Mouse (Mus musculus) cerebellum, adult 9-11 months (tissue): ENCODE data around the gene Uba5.

Source experiments
- DNase-seq: peaks from one replicate; pipeline ENCODE4 v3.0.0; 2022

The Uba5 gene

DNA sequence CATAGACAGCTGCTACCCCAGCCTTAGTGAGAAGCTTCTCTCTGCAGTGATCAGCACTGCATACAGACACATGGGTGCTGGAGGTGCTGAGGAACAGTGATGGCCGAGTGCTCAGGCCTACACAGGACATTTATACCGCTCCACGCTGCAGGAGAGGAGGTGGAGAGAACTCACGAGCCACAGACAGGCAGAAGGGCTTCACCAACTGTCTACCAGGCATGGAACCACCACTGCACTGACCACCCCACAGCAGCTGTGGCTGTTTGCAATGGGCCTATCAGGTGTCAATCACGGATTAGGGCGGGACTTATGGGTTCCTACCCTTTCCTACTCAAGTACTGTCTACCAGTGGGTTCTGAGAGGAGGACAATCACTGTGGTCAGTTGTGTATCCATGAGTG, 11.9 kb downstream of the Uba5 start:
- no peak for DNase-seq

DNA sequence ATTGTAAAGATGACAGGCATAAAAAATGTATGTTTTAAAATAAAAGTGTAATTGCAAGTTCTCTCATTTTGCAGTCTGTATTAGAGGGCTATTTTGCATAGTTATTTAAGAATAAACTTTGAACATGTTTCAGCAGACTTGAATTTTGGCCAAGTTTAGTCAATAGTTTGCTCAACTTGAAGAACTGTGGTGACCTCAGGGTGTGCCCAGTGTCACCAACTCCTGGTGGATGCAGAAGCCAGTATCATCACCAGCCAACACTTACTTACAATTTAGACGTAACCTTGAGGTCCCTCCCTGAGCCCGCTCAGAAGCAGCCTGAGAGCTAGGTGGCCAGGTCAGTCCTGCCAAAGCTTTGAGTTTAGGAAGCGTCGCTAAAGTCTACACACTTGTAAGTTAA, 19.3 kb downstream of the Uba5 start:
- DNase-seq: no peak

DNA sequence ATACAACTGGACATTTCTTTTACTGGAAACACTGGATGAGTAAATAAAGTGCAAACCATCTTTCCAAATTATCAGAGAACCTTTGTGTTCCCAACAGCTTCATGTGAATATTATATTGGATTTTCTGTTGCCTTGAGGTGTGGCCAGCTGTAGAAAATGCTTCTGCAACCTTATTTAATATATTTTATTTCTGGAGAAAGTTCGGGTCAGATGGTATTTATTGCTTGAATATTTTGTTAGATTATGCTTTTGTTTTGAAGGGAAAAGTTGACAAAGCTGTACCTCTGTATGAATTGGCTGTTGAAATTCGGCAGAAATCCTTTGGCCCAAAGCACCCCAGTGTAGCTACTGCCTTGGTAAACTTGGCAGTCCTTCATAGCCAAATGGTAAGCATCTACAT, 22.6 kb downstream of the Uba5 start, which contains the start of gene Gm28305:
Gm28305 (plus strand) TSS at position 301 of the 400 bp plus-strand sequence.
- no peak for DNase-seq

DNA sequence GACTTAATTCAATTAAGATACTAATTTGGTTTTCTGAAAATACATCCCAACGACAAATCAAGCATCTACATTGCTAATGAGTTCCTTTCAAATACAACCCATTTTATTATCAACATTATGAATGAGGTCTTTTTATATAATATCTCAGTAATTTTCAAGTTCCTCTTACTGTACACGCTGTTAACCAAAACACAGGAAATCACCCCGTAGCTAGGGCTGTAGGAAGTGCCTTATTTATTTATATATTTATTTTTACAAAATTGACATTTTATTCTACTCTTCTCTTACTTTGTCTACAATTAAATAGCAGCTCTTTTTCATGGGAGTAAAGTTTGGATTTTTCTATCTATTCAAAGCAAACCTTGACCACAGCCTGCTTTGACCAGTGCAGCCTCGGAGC, 23.2 kb downstream of the Uba5 start:
- no peak for DNase-seq

DNA sequence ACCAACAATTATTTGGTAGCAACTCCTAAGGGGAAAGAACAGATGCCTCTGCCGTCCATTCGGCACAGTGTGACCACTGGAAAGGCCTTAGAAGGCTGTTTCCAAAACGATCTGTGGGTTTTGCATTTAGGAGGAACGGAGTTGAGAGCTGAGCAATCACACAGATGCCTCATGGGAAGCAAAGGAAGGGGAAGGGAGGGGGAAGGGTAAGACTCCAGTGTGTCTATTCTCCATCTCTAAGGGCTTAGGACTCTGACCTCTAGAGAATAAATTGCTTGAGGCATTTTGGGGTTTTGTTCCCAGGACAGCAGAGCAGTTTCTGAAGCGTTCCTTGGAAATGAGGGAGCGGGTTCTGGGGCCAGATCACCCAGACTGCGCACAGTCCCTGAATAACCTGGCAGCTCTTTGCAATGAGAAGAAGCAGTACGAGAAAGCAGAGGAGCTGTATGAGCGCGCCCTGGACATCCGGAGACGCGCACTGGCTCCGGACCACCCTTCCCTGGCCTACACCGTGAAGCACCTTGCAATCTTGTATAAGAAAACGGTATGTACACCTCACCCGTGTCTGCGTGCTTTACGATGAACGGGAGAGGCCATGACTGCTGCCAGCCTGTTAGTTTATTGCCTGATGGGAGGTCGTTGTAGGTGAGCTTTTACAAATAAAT, 23.8 kb downstream of the Uba5 start:
- no peak for DNase-seq

DNA sequence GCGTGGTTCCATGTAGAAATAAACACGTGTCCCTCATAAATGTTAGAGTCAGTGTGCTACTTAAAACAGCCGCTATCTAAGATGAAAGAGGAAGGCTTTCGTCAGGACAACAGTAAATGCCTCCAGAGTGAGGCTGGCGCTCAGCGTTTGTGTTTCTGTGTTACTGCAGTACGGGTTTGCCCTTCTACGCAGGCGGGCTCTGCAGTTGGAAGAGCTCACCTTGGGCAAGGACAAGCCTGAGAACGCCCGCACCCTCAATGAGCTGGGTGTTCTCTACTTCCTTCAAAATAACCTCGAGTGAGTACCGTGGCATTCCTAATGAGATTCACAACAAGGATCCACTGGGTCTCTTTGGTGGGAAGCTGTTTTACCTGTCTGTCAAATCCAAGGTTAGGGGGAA, 24.7 kb downstream of the Uba5 start:
- no peak for DNase-seq

DNA sequence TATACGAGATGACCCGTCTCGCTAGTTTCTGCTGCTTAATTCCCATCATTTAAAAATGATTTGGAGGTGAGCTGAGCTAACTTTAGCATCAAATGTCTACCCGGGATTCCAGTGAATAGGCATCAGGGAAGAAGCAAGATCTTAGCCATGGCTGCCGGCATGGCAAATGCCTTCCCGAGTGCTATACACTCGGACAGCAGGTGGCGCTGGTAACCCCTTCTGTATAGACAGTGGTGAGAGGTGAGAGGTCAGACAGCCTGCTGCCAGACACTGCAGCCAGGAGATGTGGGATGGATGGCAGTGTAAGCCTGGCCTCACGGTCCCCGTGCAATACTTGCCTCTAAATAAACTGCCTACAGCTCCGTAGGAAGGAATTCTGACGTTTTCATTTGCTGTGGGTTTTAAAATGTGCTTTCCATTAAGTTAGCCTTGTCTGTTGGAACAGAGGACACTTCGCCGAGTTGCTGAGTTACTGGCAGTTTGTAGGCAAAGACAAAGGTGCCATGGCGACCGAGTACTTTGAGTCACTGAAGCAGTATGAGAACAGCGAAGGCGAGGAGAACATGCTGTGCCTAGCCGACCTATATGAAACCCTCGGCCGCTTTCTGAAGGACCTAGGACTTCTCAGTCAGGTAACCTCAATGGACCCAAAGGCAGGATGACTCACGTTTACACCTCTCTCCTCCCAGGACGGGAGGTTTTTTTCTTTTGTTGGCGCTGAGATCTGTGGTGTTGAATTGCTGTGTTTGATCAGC, 27.5 kb downstream of the Uba5 start:
- DNase-seq: peak; percentile 54

DNA sequence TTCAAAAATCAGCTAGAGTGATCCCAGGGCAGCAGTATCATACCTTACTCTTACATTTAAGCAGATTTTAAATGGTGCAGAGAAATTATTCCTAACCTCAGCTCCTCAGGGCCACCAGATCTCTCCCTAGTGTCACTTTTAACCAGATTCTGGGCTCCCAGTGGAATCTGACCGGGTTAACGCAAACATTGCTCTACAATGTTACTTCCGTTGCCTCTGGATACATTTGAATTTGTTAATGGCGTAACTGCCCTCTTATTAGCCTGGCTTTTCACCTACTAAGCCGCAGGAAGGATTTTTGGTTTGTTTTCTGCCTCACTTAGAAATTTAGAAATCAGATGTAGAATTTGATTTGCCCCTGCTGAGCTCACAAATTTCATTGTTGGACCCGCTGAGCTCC, 28.2 kb downstream of the Uba5 start:
- DNase-seq: no peak

DNA sequence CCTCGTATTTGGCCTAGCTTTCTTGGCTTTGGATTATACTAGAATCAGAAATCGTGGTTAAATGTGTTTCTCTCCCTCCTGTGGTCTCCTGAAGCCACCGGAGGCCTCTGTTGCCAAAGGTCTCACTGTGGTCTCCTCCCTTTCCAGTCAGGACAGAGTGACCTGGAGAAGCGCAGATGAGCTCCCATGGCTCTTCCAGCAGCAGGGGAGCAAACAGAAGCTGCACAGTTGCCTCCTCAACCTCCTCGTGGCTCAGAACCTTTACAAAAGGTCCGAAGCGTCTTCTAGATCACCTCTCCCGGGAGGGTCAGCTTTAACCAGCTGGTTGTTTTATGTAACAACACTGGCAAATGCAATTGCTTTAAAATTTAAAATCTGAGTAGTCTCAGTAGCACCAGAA, 28.7 kb downstream of the Uba5 start:
- DNase-seq: no peak

DNA sequence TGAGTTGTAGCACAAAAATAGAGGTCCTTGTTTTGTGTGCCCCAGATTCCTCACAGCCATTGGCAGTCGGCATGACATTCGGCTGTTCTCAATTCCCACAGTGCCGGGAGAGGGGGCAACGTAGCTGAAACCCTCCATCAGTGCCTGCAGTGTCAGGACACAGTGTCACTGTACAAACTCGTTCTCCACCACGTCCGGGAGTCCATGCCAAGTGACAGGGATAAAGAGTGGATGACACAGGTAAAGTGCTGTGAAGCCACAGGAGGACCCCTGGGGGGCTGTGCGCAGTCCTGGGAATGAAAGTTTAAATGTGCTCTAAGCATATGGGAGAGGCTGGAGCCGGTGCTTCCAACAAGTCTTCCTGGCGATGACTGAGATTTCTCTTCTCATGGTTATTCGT, 33.1 kb downstream of the Uba5 start:
- no peak for DNase-seq

DNA sequence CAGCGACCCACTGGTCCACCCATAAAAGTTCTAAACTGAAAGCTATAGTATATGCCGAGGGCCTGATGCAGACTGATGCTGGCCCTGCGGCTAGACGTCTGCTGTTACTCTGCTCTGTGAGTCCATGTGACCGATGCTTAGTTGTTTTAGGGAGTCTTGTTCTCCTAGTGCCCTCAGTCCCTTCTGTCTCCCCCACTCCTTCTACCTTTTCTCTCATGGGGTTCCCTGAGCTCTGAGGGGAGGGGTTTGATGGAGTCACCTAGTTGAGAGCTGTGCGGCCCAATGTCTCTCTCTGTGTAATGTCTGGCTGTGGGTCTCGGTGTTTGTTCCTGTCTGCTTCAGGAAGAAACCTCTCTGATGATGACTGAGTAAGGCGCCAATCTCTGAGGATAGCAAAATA, 35.7 kb downstream of the Uba5 start:
- no peak for DNase-seq

DNA sequence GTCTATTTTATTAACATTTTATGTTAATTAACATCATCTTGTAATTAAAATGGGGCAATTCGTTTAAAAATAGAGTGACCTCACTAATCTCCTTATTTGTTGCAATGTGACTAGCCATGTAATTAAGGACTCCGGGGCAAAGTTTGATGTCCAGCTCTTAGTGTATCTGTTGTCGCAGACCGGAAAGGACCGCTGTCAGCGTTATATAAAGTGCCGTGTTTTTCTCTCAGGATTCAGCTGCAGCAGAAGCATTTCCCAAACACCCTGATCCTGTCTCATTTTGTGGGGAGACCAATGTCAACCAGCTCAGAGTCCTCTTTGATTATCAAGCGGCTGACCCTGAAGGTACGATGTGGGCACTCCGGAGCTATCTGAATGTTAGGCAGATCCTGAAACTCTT, 41.9 kb downstream of the Uba5 start:
- no peak for DNase-seq

DNA sequence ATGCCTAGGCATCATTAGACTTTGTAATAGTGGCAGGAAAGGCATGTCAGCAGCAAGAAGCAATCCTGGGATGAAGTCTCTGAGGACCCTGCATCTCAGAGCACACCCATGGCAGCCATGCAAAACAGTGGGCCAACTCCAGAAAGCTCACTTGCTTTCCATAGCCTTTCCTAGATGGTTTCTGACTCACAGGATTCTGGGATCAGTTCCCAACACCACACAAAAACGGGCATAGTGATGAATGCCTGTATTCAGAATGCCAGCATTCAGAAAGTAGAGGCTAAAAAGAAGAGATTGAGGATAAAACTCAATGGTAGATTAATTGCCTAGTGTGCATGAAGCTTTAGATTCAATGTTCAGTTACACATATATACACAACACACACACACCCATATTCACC, 48.4 kb downstream of the Uba5 start:
- no peak for DNase-seq

DNA sequence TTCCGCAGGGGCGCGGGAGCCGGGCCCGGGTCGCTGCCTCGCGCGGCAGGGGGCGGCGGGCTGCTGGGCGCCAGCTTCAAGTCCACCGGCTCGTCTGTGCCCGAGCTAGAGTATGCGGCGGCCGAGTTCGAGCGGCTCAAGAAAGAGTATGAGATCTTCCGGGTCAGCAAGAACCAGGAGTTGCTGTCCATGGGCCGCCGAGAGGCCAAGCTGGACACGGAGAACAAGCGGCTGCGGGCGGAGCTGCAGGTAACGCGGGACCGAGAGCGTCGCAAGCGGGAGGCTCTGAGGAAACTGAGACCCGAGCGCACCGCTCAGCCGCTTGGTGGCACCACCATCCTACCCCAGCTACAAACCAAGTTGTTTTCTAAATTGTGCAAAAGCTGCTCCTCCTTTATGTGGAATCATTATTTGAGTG, 60.0 kb downstream of the Uba5 start:
- DNase-seq: no peak

DNA sequence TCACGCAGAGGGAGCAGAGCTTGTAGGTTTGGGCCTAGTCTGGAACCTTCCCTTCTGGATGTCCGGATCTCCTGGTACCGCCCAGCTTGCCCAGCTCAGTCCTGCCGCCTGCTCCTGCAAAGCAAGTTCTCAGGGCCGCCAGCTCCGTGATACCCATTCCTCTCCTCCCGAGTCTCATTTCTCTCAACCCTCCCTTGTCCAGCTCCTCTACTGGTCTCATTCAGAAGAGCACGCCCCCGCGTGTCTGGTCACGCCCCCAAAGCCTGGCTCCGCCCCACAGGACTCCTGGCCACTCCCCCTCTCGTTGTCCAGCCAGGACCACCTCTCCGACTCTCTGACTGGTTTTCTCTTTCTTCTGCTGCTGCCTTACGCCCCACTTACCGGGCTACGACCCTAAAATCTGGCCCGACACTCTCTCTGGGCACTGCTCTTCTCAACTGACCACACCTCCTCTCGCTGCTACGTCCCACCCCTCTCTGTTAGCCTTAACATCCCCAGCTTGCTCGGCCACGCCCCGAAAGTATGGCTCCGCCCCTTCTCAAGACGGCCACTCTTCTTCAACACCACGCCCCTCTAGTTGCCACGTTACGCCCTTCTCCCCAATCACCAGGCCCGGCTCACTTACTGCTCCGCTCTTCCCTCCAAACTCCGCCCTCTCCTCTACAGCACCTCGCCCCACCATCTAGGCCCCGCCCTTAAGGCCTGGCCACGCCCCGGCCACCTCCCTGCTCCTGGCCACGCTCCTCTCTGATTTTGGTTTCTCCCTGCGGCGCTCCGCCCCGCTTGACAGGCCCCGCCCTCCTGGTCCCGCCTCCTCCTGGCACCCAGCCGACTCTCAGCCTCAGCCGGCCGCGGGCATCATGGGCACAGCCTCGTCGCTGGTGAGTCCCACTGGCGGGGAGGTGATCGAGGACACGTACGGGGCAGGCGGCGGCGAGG, 60.7 kb downstream of the Uba5 start, which contains the start of gene Nphp3:
Nphp3 (plus strand) TSS at position 624 of the 939 bp plus-strand sequence.
- DNase-seq: peak; percentile 100

DNA sequence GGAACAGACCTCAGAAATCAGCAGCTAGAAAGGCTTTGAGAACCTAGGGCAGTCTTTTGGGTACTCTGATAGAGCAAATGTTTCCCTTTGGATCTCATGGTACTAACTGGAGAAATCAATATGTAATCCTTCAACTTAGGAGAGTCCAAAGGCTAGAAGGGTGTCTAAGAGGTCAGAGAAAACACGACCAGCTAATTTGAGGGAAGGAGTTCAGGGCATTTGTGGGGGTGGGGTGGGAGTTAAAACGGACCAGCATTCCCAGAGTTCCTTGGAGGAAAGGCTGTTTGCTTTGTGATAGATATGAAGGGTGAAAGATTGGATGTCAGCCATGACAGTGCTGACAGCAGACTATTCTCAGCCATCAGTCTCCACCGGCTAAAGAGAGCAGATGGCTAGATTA, 62.3 kb downstream of the Uba5 start:
- DNase-seq: no peak
